Mouse (Mus musculus): ENCODE data around the gene Mbnl2. TPM values are rescaled to one million over a fixed set of nuclear protein-coding genes. Genes with fewer than 3 reads are reported as not detected.

Mbnl2 gene
- total RNA-seq, 4 experiments from 2014 or later = 203 to 240 (median 218) TPM

- no peak for DNase-seq
These were observed 1.0 kb downstream of the Mbnl2 start for GRCm38 (mm10) chr14:120276343-120277080.

- peak; percentile 79 for DNase-seq
These were observed 1.7 kb downstream of the Mbnl2 start for GRCm38 (mm10) chr14:120277081-120277656.

GRCm38 (mm10) chr14:120278290-120279244 is 3.1 kb downstream of the Mbnl2 start:
- DNase-seq = no peak

- no peak for DNase-seq
These were observed 4.7 kb downstream of the Mbnl2 start for GRCm38 (mm10) chr14:120280136-120280535.

GRCm38 (mm10) chr14:120283787-120284186 is 8.3 kb downstream of the Mbnl2 start:
- no peak for DNase-seq

GRCm38 (mm10) chr14:120284504-120284903 is 9.0 kb downstream of the Mbnl2 start:
- DNase-seq = no peak

GRCm38 (mm10) chr14:120287121-120287986 is 11.9 kb downstream of the Mbnl2 start:
- DNase-seq = no peak

- DNase-seq = no peak
These were observed 12.5 kb downstream of the Mbnl2 start for GRCm38 (mm10) chr14:120287987-120288275.

- DNase-seq = no peak
These were observed 13.0 kb downstream of the Mbnl2 start for GRCm38 (mm10) chr14:120288378-120289002.

GRCm38 (mm10) chr14:120289065-120289464 is 13.6 kb downstream of the Mbnl2 start:
- DNase-seq = no peak

GRCm38 (mm10) chr14:120289528-120289927 is 14.1 kb downstream of the Mbnl2 start:
- no peak for DNase-seq

GRCm38 (mm10) chr14:120291226-120291757 is 15.8 kb downstream of the Mbnl2 start:
- no peak for DNase-seq

GRCm38 (mm10) chr14:120292133-120292532 is 16.7 kb downstream of the Mbnl2 start:
- no peak for DNase-seq

GRCm38 (mm10) chr14:120292617-120293195 is 17.2 kb downstream of the Mbnl2 start:
- no peak for DNase-seq

- no peak for DNase-seq
These were observed 19.0 kb downstream of the Mbnl2 start for GRCm38 (mm10) chr14:120294480-120294879.

GRCm38 (mm10) chr14:120295355-120296220 is 20.1 kb downstream of the Mbnl2 start:
- no peak for DNase-seq

- DNase-seq = no peak
These were observed 20.9 kb downstream of the Mbnl2 start for GRCm38 (mm10) chr14:120296231-120297006.

GRCm38 (mm10) chr14:120297137-120297749 is 21.8 kb downstream of the Mbnl2 start:
- no peak for DNase-seq

GRCm38 (mm10) chr14:120297833-120298232 is 22.4 kb downstream of the Mbnl2 start:
- no peak for DNase-seq
